Mouse (Mus musculus): ENCODE results near the gene Dlgap4. TPM values are rescaled to one million over a fixed set of nuclear protein-coding genes. Genes with fewer than 3 reads are reported as not detected.

Gene Dlgap4
- total and polyA plus RNA-seq, 3 experiments, result 10.4 to 39.6 TPM; not detected in 1

DNA sequence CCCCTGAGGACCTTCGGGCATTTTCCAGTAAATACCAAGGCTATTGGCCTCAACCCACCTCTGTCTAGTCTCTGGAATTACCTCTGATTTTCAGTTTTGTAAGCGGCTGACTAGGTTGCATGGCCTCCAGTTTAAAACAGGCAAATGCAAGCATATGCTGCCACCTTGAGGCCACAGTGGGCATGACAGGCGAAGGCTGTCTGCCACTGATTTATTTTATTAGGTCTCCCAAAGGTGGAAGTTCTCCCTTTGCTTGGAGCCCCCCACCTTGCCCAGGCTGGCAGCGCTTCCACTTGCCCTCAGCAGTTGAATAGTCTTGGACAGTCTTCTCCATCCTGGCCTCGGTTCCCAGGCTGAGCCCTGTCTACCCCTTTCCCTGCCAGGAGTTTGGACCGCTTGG is 92.0 kb downstream of the Dlgap4 start:
- Histone ChIP-seq H3K79me2 (ENCODE audit: control insufficient read depth, insufficient read depth, low read length, poor library complexity) (no peaks in the 10 kb centered on the region), H3K4me1 (ENCODE audit: control insufficient read depth in 1 of 2, insufficient read depth in 2 of 2, low read length in 2 of 2) (no peaks in the 10 kb centered on the region), H3K9me3 (replicated peaks; ENCODE audit: insufficient read depth, low read length) (no peaks in the 10 kb centered on the region), H3K4me3 (ENCODE audit: control insufficient read depth in 1 of 2, insufficient read depth in 1 of 2, low read depth in 2 of 2, low read length in 2 of 2) (no peak overlapping the region), H3K27ac (ENCODE audit: control insufficient read depth, low read depth, low read length) (no peak overlapping the region), H3K9ac (ENCODE audit: control insufficient read depth, low read depth, low read length, poor library complexity, severe bottlenecking) (no peak overlapping the region), H3K27me3 (ENCODE audit: control insufficient read depth in 1 of 2, insufficient read depth in 2 of 2, low read length in 2 of 2) (no peaks in the 10 kb centered on the region), H3K36me3 (ENCODE audit: control insufficient read depth in 1 of 2, insufficient read depth in 2 of 2, low read length in 2 of 2) (no peaks in the 10 kb centered on the region)
- DNase-seq (ENCODE audit: low read depth, low spot score), result peak; percentile 80
- TF ChIP-seq ZNF384 (IDR thresholded peaks at IDR 0.05; ENCODE audit: low read depth, low read length), result peak; percentile 74
- TF ChIP-seq HCFC1 (IDR thresholded peaks at IDR 0.05; ENCODE audit: low read depth, low read length), result 0 out of 2 replicates have a peak, but pooled peaks have one; percentile 33
- TF ChIP-seq KAT2A (conservative IDR thresholded peaks at IDR 0.05; ENCODE audit: low read depth, low read length), result no peak
- no peak for TF ChIP-seq MAFK (IDR thresholded peaks at IDR 0.05; ENCODE audit: borderline replicate concordance, low read depth, low read length)
- TF ChIP-seq POLR2A (IDR thresholded peaks at IDR 0.05; ENCODE audit: control insufficient read depth in 1 of 2, insufficient read depth in 1 of 2, low read depth in 1 of 2, low read length in 2 of 2, poor library complexity in 1 of 2), result no peak
- TF ChIP-seq MYC (IDR thresholded peaks at IDR 0.05; ENCODE audit: low read depth, low read length), result 0 out of 2 replicates have a peak, but pooled peaks have one; percentile 33
- peak; percentile 71; the same call in 1 of the 2 replicates for TF ChIP-seq ZKSCAN1 (IDR thresholded peaks at IDR 0.05; ENCODE audit: low read depth, low read length)
- no peak for TF ChIP-seq MXI1 (IDR thresholded peaks at IDR 0.05; ENCODE audit: low read depth, low read length)
- TF ChIP-seq NELFE (IDR thresholded peaks at IDR 0.05; ENCODE audit: low read depth, low read length), result no peak
- TF ChIP-seq E2F4 (IDR thresholded peaks at IDR 0.05; ENCODE audit: borderline replicate concordance, low read depth, low read length), result no peak
- TF ChIP-seq TCF12 (IDR thresholded peaks at IDR 0.05; ENCODE audit: low read depth, low read length), result no peak; the same call in 1 of the 2 replicates
- no peak for TF ChIP-seq JUND (IDR thresholded peaks at IDR 0.05; ENCODE audit: low read depth, low read length)
- no peak for TF ChIP-seq EP300 (IDR thresholded peaks at IDR 0.05; ENCODE audit: low read depth in 1 of 2, low read length in 2 of 2)
- TF ChIP-seq RAD21 (IDR thresholded peaks at IDR 0.05; ENCODE audit: low read depth, low read length), result peak; percentile 95
- TF ChIP-seq NRF1 (IDR thresholded peaks at IDR 0.05; ENCODE audit: insufficient read depth, low read depth, low read length, poor library complexity, severe bottlenecking), result no peak
- TF ChIP-seq SIN3A (IDR thresholded peaks at IDR 0.05; ENCODE audit: low read length), result peak; percentile 48; the same call in 1 of the 2 replicates
- no peak for TF ChIP-seq POLR2AphosphoS2 (IDR thresholded peaks at IDR 0.05; ENCODE audit: low read length)
- no peak for TF ChIP-seq GATA1 (IDR thresholded peaks at IDR 0.05; ENCODE audit: low read depth, low read length)
- no peak for TF ChIP-seq USF1 (IDR thresholded peaks at IDR 0.05; ENCODE audit: low read depth, low read length)
- TF ChIP-seq RCOR1 (IDR thresholded peaks at IDR 0.05; ENCODE audit: low read depth, low read length), result peak; percentile 32; the same call in 1 of the 2 replicates
- TF ChIP-seq USF2 (IDR thresholded peaks at IDR 0.05; ENCODE audit: borderline replicate concordance in 1 of 2, insufficient read depth in 1 of 2, low read depth in 1 of 2, low read length in 2 of 2), result no peak
- TF ChIP-seq MYB (IDR thresholded peaks at IDR 0.05; ENCODE audit: low read depth, low read length), result no peak
- no peak for TF ChIP-seq ETS1 (IDR thresholded peaks at IDR 0.05; ENCODE audit: low read depth, low read length)
- TF ChIP-seq CHD2 (IDR thresholded peaks at IDR 0.05; ENCODE audit: low read length), result no peak
- 0 out of 2 replicates have a peak, but pooled peaks have one; percentile 58 for TF ChIP-seq MAX (IDR thresholded peaks at IDR 0.05; ENCODE audit: low read length)
- TF ChIP-seq UBTF (IDR thresholded peaks at IDR 0.05; ENCODE audit: borderline replicate concordance, insufficient read depth, low read depth, low read length), result no peak
- peak; percentile 85 to 95 (median 94) for TF ChIP-seq CTCF (IDR thresholded peaks at IDR 0.05 in 2 of 3, conservative IDR thresholded peaks at IDR 0.05 in 1 of 3; ENCODE audit: control insufficient read depth in 1 of 3, insufficient read depth in 1 of 3, low read depth in 2 of 3, low read length in 3 of 3, poor library complexity in 1 of 3, severe bottlenecking in 1 of 3)
- TF ChIP-seq ZC3H11A (IDR thresholded peaks at IDR 0.05; ENCODE audit: low read depth, low read length), result peak; percentile 89
- no peak for TF ChIP-seq TAL1 (IDR thresholded peaks at IDR 0.05; ENCODE audit: low read length)
- TF ChIP-seq MAZ (IDR thresholded peaks at IDR 0.05; ENCODE audit: low read depth, low read length), result no peak
- TF ChIP-seq MEF2A (IDR thresholded peaks at IDR 0.05; ENCODE audit: extremely low read depth, insufficient replicate concordance, low read depth, low read length, poor library complexity, severe bottlenecking), result no peak
- 0 out of 2 replicates have a peak, but pooled peaks have one; percentile 34 for TF ChIP-seq BHLHE40 (IDR thresholded peaks at IDR 0.05; ENCODE audit: borderline replicate concordance, low read depth, low read length)
- TF ChIP-seq CHD1 (IDR thresholded peaks at IDR 0.05; ENCODE audit: low read depth, low read length), result no peak
- TF ChIP-seq SMC3 (IDR thresholded peaks at IDR 0.05; ENCODE audit: low read depth, low read length), result peak; percentile 88
- TF ChIP-seq ELF1 (IDR thresholded peaks at IDR 0.05; ENCODE audit: low read depth, low read length), result no peak
- TF ChIP-seq GABPA (IDR thresholded peaks at IDR 0.05; ENCODE audit: low read depth, low read length), result no peak
- no peak for TF ChIP-seq POLR2AphosphoS5 (IDR thresholded peaks at IDR 0.05; ENCODE audit: borderline replicate concordance, low read depth, low read length)
- no peak for TF ChIP-seq TBP (IDR thresholded peaks at IDR 0.05; ENCODE audit: low read depth, low read length)
